Mouse (Mus musculus) gonadal fat pad, adult 2 months (tissue): ENCODE measurements around the gene Bcl2l11. TPM values are rescaled to one million over a fixed set of nuclear protein-coding genes. Genes with fewer than 3 reads are reported as not detected.

Source experiments
- DNase-seq: peaks from one replicate; pipeline ENCODE4 v3.0.0-alpha.2; 2012; ENCODE audit warnings: low read depth
- polyA plus RNA-seq: library from polyadenylated mRNA; depleted of rRNA; stranded (reverse); fragments of >200 nt; gene quantifications from 2 replicates; pipeline ENCODE4 v1.2.3, GENCODE M21; 2012

The Bcl2l11 gene
- polyA plus RNA-seq, 1 experiment = 15.2 TPM

DNA sequence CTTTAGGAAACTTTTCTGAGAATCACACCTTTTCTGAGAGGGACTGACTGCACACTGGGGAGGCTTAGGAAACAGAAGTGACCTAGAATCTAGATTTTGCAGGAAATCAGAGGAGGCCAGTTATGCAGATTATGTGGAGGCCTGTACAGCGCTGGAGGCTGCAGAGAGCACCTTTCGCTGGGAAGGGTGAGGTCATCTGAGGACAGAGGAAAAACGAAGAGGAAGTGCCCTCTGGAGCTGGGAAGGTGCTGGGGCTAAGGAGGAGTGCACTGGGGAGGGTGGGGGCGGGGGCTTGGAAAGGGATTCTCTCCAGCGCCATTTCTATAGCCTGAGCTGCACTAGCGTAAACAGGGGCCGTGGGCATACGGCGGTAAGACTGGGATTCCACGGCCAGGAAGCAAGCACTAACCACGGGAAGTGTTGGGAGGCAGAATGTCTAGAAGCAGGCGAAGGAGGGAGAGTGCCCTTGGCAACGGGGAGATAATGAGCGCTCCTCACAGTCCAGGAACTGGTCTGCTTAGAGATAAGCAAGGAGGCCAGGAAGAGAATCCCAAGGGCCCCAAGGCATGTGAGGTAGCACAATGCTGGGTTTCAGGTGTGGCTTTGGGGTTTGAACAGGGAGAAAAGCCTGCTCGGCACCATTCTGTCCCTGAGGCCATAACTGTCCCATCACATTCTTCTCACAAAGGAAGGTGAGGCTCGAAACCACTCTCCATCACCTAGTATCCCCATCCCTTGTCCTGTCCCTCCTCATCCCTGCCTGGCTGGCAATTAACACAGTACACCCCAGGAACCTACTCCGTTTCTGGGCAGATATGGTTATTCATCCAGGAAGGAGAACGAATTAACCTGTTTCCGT lies 85.4 kb downstream of the Bcl2l11 start:
- no peak for DNase-seq

DNA sequence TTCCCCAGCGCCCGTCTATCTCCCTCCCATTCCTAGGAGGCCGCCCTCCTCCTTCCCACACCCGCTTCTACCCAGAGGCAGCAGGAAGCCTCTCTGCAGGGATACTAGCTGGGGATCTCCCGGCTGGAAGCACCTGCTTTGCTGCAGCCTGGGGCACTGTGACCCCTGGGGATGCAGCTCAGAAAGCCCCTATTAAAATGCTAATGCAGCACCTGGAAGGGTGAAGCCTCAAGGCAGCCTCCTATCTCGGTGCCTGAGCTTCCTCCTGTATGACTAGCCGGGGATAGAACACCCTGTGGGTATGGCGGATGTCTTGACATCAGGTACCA lies 86.0 kb downstream of the Bcl2l11 start:
- no peak for DNase-seq
